Mouse (Mus musculus): ENCODE data around the gene Sox18.
A peak's percentile ranks its signal among the peaks of the same experiment; 100 is the strongest.

Gene Sox18

GRCm38 (mm10) chr2:181671326-181671725 is at the start of gene Sox18:
Gene Sox18 (minus strand): TSS chr2:181671640.
- DNase-seq (ENCODE audit: extremely low spot score): peak; percentile 40

- DNase-seq (ENCODE audit: extremely low spot score): no peak
Observed at GRCm38 (mm10) chr2:181721200-181721599, 49.8 kb upstream of the Sox18 start.

GRCm38 (mm10) chr2:181720061-181720460 is 48.6 kb upstream of the Sox18 start:
- no peak for DNase-seq (ENCODE audit: extremely low spot score)

GRCm38 (mm10) chr2:181716991-181717390 is 45.6 kb upstream of the Sox18 start:
- no peak for DNase-seq (ENCODE audit: extremely low spot score)

- no peak for DNase-seq (ENCODE audit: extremely low spot score)
Observed at GRCm38 (mm10) chr2:181715382-181715781, 43.9 kb upstream of the Sox18 start.

GRCm38 (mm10) chr2:181714903-181715326 is 43.5 kb upstream of the Sox18 start, which contains the start of gene Oprl1:
Gene Oprl1 (plus strand): TSS chr2:181715016.
- peak; percentile 58 for DNase-seq (ENCODE audit: extremely low spot score)

DNA sequence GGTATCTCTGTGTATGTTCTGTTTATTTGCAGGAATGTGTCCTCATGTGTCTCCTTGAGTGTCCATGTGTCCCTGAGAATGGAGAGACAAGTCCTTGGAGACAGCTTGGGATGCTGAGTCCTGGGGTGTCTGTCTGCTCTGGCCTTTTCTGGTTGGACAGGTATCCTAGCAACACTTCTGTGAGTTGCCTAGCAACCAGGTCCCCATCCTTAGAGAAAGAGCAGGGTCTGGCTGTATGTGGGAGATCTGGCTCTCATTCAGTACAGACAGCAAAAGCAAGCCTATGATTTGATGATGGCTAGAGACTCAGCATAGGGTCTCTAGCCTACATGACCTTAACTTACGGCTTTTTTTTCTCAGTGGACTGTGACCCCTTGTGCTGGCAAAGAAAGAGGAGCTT is 42.3 kb upstream of the Sox18 start:
- no peak for DNase-seq (ENCODE audit: extremely low spot score)

DNA sequence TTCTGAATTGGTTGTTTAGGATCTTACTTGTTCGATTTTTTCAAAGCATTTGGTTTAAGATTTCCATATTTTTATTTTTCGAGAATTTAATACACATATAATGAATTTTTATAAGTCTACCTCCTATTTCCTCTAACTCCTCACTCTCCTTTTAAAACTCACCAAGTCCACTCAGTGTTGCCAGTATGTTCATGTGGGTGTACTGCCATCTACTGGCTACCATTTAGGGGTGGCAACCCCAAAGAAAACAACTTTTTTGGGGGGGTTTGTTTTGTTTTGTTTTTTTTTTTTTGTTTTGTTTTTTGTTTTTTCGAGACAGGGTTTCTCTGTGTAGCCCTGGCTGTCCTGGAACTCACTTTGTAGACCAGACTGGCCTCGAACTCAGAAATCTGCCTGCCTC is 35.2 kb upstream of the Sox18 start:
- no peak for DNase-seq (ENCODE audit: extremely low spot score)

DNA sequence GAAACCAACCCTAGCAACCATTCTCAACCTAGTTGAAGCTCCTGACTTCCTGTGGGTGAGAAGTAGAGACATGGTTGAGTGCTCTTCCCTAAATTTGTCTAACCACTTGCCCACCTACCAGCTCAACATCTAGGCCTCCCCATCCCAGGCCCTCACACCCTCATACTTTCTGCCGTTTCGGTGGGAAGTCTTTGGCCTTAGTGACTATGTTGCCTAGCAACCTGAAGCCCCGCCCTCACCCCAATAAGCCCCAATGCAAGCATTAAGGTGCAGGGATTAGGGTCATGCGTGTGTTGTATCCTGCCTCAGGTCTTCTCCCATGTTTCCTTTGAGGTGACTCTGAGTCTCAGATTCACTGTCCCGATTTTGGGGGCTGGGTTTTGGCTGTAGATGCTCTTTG is 26.8 kb upstream of the Sox18 start, which contains the start of gene Lkaaear1:
Gene Lkaaear1 (minus strand): TSS at position 202 of the 400 bp plus-strand sequence.
- no peak for DNase-seq (ENCODE audit: extremely low spot score)

- no peak for DNase-seq (ENCODE audit: extremely low spot score)
Observed at GRCm38 (mm10) chr2:181696801-181697420, 25.5 kb upstream of the Sox18 start.

GRCm38 (mm10) chr2:181695776-181696175 is 24.3 kb upstream of the Sox18 start:
- no peak for DNase-seq (ENCODE audit: extremely low spot score)

DNA sequence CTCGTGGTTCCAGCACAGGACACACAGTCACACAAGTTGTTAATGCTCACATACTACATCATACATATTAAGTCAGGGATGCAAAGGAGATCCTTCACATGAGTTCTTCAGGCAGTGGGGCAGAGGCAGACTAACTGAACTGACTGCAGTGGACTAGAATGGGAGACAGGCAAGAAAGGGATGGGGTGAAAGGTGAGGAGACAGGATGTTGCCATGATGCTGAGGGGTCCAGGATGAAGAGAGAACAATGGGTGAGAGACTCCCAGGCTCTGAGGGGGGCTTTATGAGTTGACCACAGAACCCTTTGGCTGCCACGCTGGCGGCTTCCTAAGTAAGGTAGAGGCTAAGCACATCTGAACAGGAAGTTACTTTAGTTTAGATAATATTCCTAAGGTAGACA is 23.1 kb upstream of the Sox18 start:
- no peak for DNase-seq (ENCODE audit: extremely low spot score)

DNA sequence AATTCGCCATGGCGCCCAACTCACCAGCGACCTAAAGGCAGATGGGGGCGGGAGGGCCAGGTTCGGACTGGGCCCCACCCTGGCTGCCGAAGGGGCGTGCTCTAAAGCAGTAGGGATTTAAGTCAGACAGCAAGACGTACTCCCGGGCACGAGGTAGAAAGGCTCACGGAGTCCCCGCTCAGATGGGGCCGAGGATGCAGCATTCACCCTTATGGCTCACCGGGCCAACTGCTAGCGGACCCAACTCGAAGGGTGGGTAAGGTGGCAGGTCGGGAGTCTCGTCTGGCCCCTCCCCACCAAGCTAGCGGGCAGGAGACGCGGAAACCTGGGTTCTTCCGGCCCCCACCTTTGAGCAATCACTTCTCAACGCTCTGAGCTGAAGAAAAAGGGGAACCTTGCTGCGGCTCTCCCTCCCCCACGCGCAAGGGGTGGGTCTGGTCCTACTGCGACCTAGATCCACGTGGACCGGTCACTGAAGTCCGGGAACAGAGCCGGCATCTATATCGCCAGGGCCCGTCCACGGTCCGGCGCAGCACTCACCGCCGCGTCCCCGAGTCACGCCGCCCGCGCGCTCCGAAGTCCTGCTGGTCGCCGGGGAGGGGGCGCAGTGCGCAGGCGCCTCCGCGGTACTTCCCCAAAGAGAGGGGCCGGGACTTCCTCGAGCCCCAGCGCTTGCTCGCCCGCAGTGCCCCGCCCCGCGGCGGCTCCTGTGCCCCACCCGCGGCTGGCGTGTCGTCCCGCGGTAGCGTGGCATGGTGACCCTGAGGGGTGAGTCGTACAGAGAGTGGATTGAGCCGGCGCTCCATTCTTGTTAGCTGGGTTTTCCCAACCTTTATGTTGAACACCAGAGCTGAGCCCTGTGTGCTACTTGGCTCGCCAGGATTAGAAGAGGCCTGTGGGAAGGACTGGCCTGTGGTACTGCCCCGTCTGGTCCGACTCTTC is 22.2 kb upstream of the Sox18 start, which contains the start of gene Rgs19:
Gene Rgs19 (minus strand): TSS at position 639 of the 942 bp plus-strand sequence.
- peak; percentile 85 for DNase-seq (ENCODE audit: extremely low spot score)

DNA sequence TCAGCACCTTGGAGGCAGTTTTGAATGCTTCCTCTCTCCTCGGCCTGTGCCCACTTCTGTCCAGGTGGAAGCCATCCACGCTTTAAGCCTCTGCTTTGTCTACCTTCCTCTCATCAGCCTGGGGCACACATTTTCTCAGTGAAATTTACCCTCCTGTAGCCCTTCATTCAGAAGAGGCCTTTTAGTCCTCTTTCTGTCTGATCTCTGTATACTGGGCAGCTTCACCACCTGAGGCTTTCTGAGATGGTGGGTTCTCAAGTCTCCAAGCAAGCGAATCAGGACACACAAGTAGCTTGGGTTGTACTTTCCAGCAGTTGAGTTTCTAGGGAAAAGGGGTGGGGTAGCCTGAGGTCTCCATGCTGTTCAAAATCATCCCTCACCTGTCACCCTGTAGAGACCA is 20.9 kb upstream of the Sox18 start:
- DNase-seq (ENCODE audit: extremely low spot score): no peak

DNA sequence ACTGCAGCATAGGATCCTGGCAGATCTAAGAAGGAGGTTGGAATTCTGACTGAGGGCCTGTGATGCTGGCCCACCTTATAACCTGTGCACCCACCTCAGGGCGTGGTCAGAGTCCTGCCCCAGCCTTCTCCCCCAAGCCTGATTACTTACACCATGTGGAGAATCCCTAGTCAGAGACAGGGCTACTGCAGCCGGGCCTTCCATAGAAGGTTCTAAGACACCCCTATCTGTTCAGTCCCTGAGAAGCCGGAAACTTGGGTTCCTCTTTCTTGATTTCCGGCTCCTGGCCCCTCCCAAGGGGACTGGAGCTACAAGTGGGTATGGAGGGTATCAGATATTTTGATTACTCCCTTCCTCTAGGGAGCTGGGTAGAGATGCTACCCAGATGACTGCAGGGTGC is 20.1 kb upstream of the Sox18 start:
- no peak for DNase-seq (ENCODE audit: extremely low spot score)

DNA sequence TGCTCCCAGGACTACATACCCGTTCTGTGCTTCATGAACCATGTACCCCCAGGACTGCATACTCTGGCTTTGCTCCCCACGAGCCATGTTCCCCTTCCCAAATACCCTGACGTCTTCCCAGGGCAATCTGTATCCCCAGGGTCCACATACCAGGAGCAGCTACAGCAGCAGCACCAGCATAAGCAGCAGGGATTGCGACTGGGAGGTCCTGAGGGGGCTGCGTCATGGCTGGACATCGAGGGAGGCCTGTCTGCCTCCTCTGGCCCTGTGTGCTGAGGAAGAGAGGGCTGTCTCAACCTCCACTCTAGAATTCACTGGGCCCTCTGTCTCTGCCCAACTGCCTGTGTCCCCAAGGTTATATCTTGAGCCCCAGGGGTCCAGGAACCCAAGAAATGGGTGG is 19.6 kb upstream of the Sox18 start:
- no peak for DNase-seq (ENCODE audit: extremely low spot score)

DNA sequence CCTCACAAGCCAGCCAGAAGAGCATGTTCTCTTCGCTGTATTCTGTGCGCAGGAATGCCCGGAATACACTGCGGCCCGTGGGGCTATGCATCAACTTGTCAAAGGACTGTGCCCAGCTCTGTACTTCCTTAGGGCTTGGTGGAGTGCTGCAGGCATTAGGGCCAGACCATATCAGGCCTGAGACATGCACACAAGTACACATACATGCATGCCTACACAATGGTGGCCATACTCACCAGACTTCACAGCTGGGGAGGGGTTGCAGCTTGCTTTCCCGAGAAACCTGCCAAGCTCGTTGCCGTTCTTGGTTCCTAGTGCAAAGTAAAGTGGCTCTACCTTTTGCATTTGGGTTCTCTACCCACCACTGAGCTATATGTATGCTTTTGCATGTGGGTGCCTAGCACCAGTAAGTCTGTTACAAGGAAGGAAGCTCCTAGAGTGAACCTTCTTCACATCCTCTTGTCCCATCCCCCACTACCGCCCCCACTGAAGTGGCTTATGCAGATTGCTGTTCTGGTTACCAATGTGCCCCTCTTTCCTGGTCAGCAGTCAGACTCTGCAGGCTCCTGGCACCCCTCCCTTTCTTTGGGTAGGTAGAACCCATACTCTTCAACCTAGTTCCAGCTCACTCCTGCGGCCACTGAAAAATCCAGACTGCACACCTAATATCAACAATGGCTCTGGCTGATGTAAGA is 18.2 kb upstream of the Sox18 start:
- DNase-seq (ENCODE audit: extremely low spot score): no peak

- no peak for DNase-seq (ENCODE audit: extremely low spot score)
Observed at GRCm38 (mm10) chr2:181687586-181687985, 16.1 kb upstream of the Sox18 start.

- no peak for DNase-seq (ENCODE audit: extremely low spot score)
Observed at GRCm38 (mm10) chr2:181685686-181686085, 14.2 kb upstream of the Sox18 start.

- no peak for DNase-seq (ENCODE audit: extremely low spot score)
Observed at GRCm38 (mm10) chr2:181684713-181685112, 13.3 kb upstream of the Sox18 start.

DNA sequence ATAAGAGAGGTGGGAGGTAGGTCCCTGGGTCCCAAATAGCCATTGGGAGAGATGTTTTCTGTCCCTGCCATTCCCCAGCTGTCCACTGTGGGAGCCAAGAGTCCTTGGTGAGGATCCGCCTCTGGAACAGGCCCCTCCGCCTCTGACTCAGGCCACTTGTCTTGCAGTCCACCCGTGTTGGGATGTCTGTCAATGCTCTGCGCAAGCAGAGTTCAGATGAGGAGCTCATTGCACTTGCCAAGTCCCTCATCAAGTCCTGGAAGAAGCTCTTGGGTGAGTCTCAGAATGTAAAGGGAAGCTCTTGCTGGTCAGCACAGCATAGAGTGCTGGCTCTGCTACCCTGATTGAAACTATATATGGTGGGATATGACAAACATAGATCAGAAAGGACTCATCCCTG is 11.9 kb upstream of the Sox18 start:
- no peak for DNase-seq (ENCODE audit: extremely low spot score)

DNA sequence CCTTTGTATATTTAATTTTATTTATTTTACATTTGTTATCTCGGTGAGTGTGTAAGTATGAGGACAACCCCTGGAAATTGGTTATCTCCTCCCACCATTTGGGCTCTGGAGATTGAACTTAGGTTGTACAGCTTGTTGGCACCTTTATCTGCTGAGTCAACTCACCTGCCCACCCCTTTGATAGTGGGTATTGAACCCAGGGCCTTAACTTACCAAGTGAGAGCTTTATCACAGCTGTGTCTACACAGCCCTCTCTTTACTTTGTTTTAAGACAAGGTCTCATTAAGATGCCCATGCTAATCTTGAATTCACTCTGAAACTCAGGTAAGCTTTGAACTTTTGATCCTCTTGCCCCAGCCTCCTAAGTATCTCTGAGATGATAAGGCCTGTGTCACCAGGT is 10.5 kb upstream of the Sox18 start:
- DNase-seq (ENCODE audit: extremely low spot score): no peak
